Mouse (Mus musculus) heart, embryonic 13.5 days (tissue): Measurements from ENCODE around the gene Katnb1. TPM values are rescaled to one million over a fixed set of nuclear protein-coding genes. Genes with fewer than 3 reads are reported as not detected.

ENCODE experiments used
- ATAC-seq: fragments of 200-750 bp; cut with Nextera tagmentation; 2 replicates; pipeline ENCODE4 v1.8.0; 2017; ENCODE audit warnings: moderate TSS enrichment; ENCODE audit not compliant: insufficient number of reproducible peaks, low FRiP score, low TSS enrichment; ENCODE audit errors: extremely low read depth
- H3K27ac ChIP-seq: fragments of 300-500 bp; sonication (generic); replicated peaks from 2 replicates; pipeline ENCODE4 v1.5.1; 2015; ENCODE audit warnings: moderate library complexity, mild to moderate bottlenecking, inconsistent platforms
- H3K27me3 ChIP-seq: fragments of 300-500 bp; sonication (generic); replicated peaks from 2 replicates; pipeline ENCODE4 v1.6.1; 2015; ENCODE audit warnings: mild to moderate bottlenecking, inconsistent platforms
- H3K36me3 ChIP-seq: fragments of 300-500 bp; sonication (generic); 2 replicates; pipeline ENCODE4 v1.6.1; 2015; ENCODE audit warnings: mild to moderate bottlenecking, inconsistent platforms
- H3K4me1 ChIP-seq: fragments of 300-500 bp; sonication (generic); 2 replicates; pipeline ENCODE4 v1.6.1; 2015; ENCODE audit warnings: inconsistent platforms
- H3K4me2 ChIP-seq: fragments of 300-500 bp; sonication (generic); 2 replicates; pipeline ENCODE4 v1.6.1; 2015; ENCODE audit warnings: inconsistent platforms, mild to moderate bottlenecking, moderate library complexity
- H3K4me3 ChIP-seq: fragments of 300-500 bp; sonication (generic); 2 replicates; pipeline ENCODE4 v1.5.1; 2015; ENCODE audit warnings: moderate library complexity, mild to moderate bottlenecking, inconsistent platforms
- H3K9ac ChIP-seq: fragments of 300-500 bp; sonication (generic); 2 replicates; pipeline ENCODE4 v1.6.1; 2015; ENCODE audit warnings: inconsistent platforms, mild to moderate bottlenecking, moderate library complexity
- H3K9me3 ChIP-seq: fragments of 300-500 bp; sonication (generic); 2 replicates; pipeline ENCODE4 v1.6.1; 2016; ENCODE audit warnings: inconsistent platforms
- WGBS: fragments of 180-500 bp; shearing (Covaris S2); methylation state at CpG from one replicate; pipeline ENCODE4 v1.1.7; 2015; ENCODE audit warnings: mixed read lengths; 5-methylcytosine and 5-hydroxymethylcytosine counted together
- polyA plus RNA-seq: library from polyadenylated mRNA; unstranded; fragments of >200 nt; fragmentation: Nextera tagmentation; extraction: Ambion mirVana; gene quantifications from 2 replicates; pipeline ENCODE4 v1.2.1, GENCODE M21; 2015

Gene Katnb1
- polyA plus RNA-seq, 1 experiment from 2014 or later = 16.0 TPM

GRCm38 (mm10) chr8:95085432-95086141 lies 4.6 kb downstream of the Katnb1 start:
- no peak for ATAC-seq
- H3K27ac ChIP-seq = peak overlapping the region; percentile 21; the same call in 1 of the 2 replicates
- WGBS = 69% methylated on average over 7 of the region's 7 CpGs

GRCm38 (mm10) chr8:95093574-95093973 lies 12.6 kb downstream of the Katnb1 start:
- Histone ChIP-seq H3K4me1 (no peaks in the 10 kb centered on the region), H3K9ac (no peak overlapping the region), H3K9me3 (no peaks in the 10 kb centered on the region), H3K36me3 (peaks cover 97% of the 10 kb centered on the region), H3K27me3 (no peaks in the 10 kb centered on the region), H3K4me2 (no peak overlapping the region), H3K27ac (no peak overlapping the region), H3K4me3 (no peak overlapping the region)
- WGBS = 75% methylated on average over 4 of the region's 4 CpGs
- no peak for ATAC-seq

More at GRCm38 (mm10) chr8:95085432-95086141, 4.6 kb downstream of the Katnb1 start:
- H3K27me3 ChIP-seq = no peaks in the 10 kb centered on the region
- peak overlapping the region; percentile 40; the same call in 1 of the 2 replicates for H3K9ac ChIP-seq
- H3K36me3 ChIP-seq = peaks cover 70% of the 10 kb centered on the region
- no peaks in the 10 kb centered on the region for H3K9me3 ChIP-seq
- peak overlapping the region; percentile 38 for H3K4me2 ChIP-seq
- H3K4me3 ChIP-seq = no peak overlapping the region
- peaks cover 22% of the 10 kb centered on the region for H3K4me1 ChIP-seq

- H3K9me3 ChIP-seq = no peaks in the 10 kb centered on the region
- no peak overlapping the region for H3K27ac ChIP-seq
- H3K27me3 ChIP-seq = no peaks in the 10 kb centered on the region
- H3K36me3 ChIP-seq = peaks cover 93% of the 10 kb centered on the region
- no peak overlapping the region for H3K4me3 ChIP-seq
- no peak overlapping the region for H3K4me2 ChIP-seq
- ATAC-seq = no peak
- H3K9ac ChIP-seq = no peak overlapping the region
- WGBS = 30% methylated on average over 5 of the region's 5 CpGs
- no peaks in the 10 kb centered on the region for H3K4me1 ChIP-seq
These were observed 18.0 kb downstream of the Katnb1 start for GRCm38 (mm10) chr8:95099009-95099408.

GRCm38 (mm10) chr8:95101972-95102371 lies 21.0 kb downstream of the Katnb1 start:
- Histone ChIP-seq H3K4me2 (no peak overlapping the region), H3K9me3 (no peaks in the 10 kb centered on the region), H3K36me3 (peaks cover 87% of the 10 kb centered on the region), H3K27me3 (no peaks in the 10 kb centered on the region), H3K4me1 (no peaks in the 10 kb centered on the region), H3K9ac (no peak overlapping the region), H3K4me3 (no peak overlapping the region), H3K27ac (no peak overlapping the region)
- WGBS = 71% methylated on average over 4 of the region's 4 CpGs
- no peak for ATAC-seq

GRCm38 (mm10) chr8:95107306-95107705 lies 26.3 kb downstream of the Katnb1 start:
- no peak for ATAC-seq
- Histone ChIP-seq H3K27ac (no peak overlapping the region), H3K9me3 (no peaks in the 10 kb centered on the region), H3K9ac (no peak overlapping the region), H3K4me1 (no peaks in the 10 kb centered on the region), H3K36me3 (peaks cover 67% of the 10 kb centered on the region), H3K27me3 (no peaks in the 10 kb centered on the region), H3K4me3 (no peak overlapping the region), H3K4me2 (no peak overlapping the region)
- 82% methylated on average over 13 of the region's 13 CpGs for WGBS

GRCm38 (mm10) chr8:95112594-95112993 lies 31.6 kb downstream of the Katnb1 start:
- no peak overlapping the region for H3K27ac ChIP-seq
- no peak overlapping the region for H3K9ac ChIP-seq
- no peaks in the 10 kb centered on the region for H3K9me3 ChIP-seq
- H3K27me3 ChIP-seq = no peaks in the 10 kb centered on the region
- no peak overlapping the region for H3K4me3 ChIP-seq
- H3K4me2 ChIP-seq = no peak overlapping the region
- peaks cover 25% of the 10 kb centered on the region for H3K36me3 ChIP-seq
- ATAC-seq = no peak
- no peaks in the 10 kb centered on the region for H3K4me1 ChIP-seq
- 72% methylated on average over 3 of the region's 3 CpGs for WGBS

GRCm38 (mm10) chr8:95113108-95113507 lies 32.1 kb downstream of the Katnb1 start:
- 66% methylated on average over 4 of the region's 4 CpGs for whole genome bisulfite sequencing
- peaks cover 20% of the 10 kb centered on the region for H3K36me3 ChIP-seq
- H3K27me3 ChIP-seq = no peaks in the 10 kb centered on the region
- H3K9me3 ChIP-seq = no peaks in the 10 kb centered on the region
- H3K4me3 ChIP-seq = no peak overlapping the region
- H3K4me2 ChIP-seq = no peak overlapping the region
- no peak overlapping the region for H3K9ac ChIP-seq
- no peak overlapping the region for H3K27ac ChIP-seq
- no peaks in the 10 kb centered on the region for H3K4me1 ChIP-seq
- no peak for ATAC-seq

GRCm38 (mm10) chr8:95113750-95114149 lies 32.8 kb downstream of the Katnb1 start:
- no peaks in the 10 kb centered on the region for H3K4me1 ChIP-seq
- WGBS = 59% methylated on average over 3 of the region's 3 CpGs
- H3K4me3 ChIP-seq = no peak overlapping the region
- no peak overlapping the region for H3K9ac ChIP-seq
- no peak overlapping the region for H3K27ac ChIP-seq
- peaks cover 13% of the 10 kb centered on the region for H3K36me3 ChIP-seq
- H3K9me3 ChIP-seq = no peaks in the 10 kb centered on the region
- no peak overlapping the region for H3K4me2 ChIP-seq
- no peak for ATAC-seq
- no peaks in the 10 kb centered on the region for H3K27me3 ChIP-seq

GRCm38 (mm10) chr8:95123455-95123854 lies 42.5 kb downstream of the Katnb1 start:
- 91% methylated on average over 5 of the region's 5 CpGs for WGBS
- no peak overlapping the region for H3K27ac ChIP-seq

GRCm38 (mm10) chr8:95126497-95126896 lies 45.5 kb downstream of the Katnb1 start:
- Histone ChIP-seq H3K9me3 (no peaks in the 10 kb centered on the region), H3K4me3 (no peak overlapping the region), H3K4me1 (0 out of 2 replicates have a peak, but pooled peaks cover 10% of the 10 kb centered on the region), H3K27ac (no peak overlapping the region), H3K36me3 (peaks cover 57% of the 10 kb centered on the region), H3K4me2 (no peak overlapping the region), H3K9ac (no peak overlapping the region), H3K27me3 (no peaks in the 10 kb centered on the region)
- 85% methylated on average over 11 of the region's 11 CpGs for WGBS
- no peak for ATAC-seq

More at GRCm38 (mm10) chr8:95123455-95123854, 42.5 kb downstream of the Katnb1 start:
- no peak for ATAC-seq
- Histone ChIP-seq H3K4me3 (no peak overlapping the region), H3K9me3 (no peaks in the 10 kb centered on the region), H3K27me3 (no peaks in the 10 kb centered on the region), H3K9ac (no peak overlapping the region), H3K4me2 (no peak overlapping the region), H3K36me3 (peaks cover 50% of the 10 kb centered on the region), H3K4me1 (0 out of 2 replicates have a peak, but pooled peaks cover 5% of the 10 kb centered on the region)

GRCm38 (mm10) chr8:95127658-95128057 lies 46.7 kb downstream of the Katnb1 start:
- Histone ChIP-seq H3K4me2 (no peak overlapping the region), H3K36me3 (peaks cover 61% of the 10 kb centered on the region), H3K9me3 (no peaks in the 10 kb centered on the region), H3K4me1 (0 out of 2 replicates have a peak, but pooled peaks cover 5% of the 10 kb centered on the region), H3K9ac (no peak overlapping the region), H3K27ac (no peak overlapping the region), H3K27me3 (no peaks in the 10 kb centered on the region), H3K4me3 (no peak overlapping the region)
- no peak for ATAC-seq
- 76% methylated on average over 9 of the region's 9 CpGs for WGBS

- Histone ChIP-seq H3K27me3 (no peaks in the 10 kb centered on the region), H3K4me2 (no peak overlapping the region), H3K27ac (no peak overlapping the region), H3K9me3 (no peaks in the 10 kb centered on the region), H3K9ac (no peak overlapping the region), H3K4me3 (no peak overlapping the region), H3K36me3 (peaks cover 63% of the 10 kb centered on the region), H3K4me1 (0 out of 2 replicates have a peak, but pooled peaks cover 5% of the 10 kb centered on the region)
- 82% methylated on average over 11 of the region's 11 CpGs for whole genome bisulfite sequencing
- ATAC-seq = no peak
These were observed 47.8 kb downstream of the Katnb1 start for GRCm38 (mm10) chr8:95128750-95129260.
